Mouse (Mus musculus) CH12.LX (cell line): ENCODE measurements around the gene Mprip.
A peak's percentile ranks its signal among the peaks of the same experiment; 100 is the strongest.

Experiments
- CHD2 ChIP-seq: IDR thresholded peaks from 2 replicates; pipeline ENCODE4 v1.6.1; 2011; ENCODE audit warnings: low read length, improper control_type of control experiment
- CTCF ChIP-seq, 2 experiments: IDR thresholded peaks in 1 of 2; conservative IDR thresholded peaks in 1 of 2; 2 replicates each; pipeline ENCODE4 v1.5.1; 2011 to 2012; ENCODE audit warnings: low read depth in 2 of 2, low read length in 2 of 2, improper control_type of control experiment in 1 of 2, inconsistent platforms in 1 of 2, mild to moderate bottlenecking in 1 of 2, moderate library complexity in 1 of 2
- ELF1 ChIP-seq: IDR thresholded peaks from 2 replicates; pipeline ENCODE4 v1.6.1; 2014; ENCODE audit warnings: low read depth, mild to moderate bottlenecking, inconsistent platforms, low read length, improper control_type of control experiment
- JUND ChIP-seq: conservative IDR thresholded peaks from 2 replicates; pipeline ENCODE4 v1.6.1; 2011; ENCODE audit warnings: low read depth, low read length, improper control_type of control experiment
- MAX ChIP-seq: IDR thresholded peaks from 2 replicates; pipeline ENCODE4 v1.6.1; 2011; ENCODE audit warnings: low read length, improper control_type of control experiment
- POLR2A ChIP-seq: IDR thresholded peaks from 2 replicates; pipeline ENCODE4 v1.6.1; 2011; ENCODE audit warnings: low read depth, mild to moderate bottlenecking, improper control_type of control experiment, low read length
- POLR2AphosphoS2 ChIP-seq: IDR thresholded peaks from 2 replicates; pipeline ENCODE4 v1.6.1; 2011; ENCODE audit warnings: low read depth, low read length, improper control_type of control experiment
- SIN3A ChIP-seq: IDR thresholded peaks from 2 replicates; pipeline ENCODE4 v1.6.1; 2012; ENCODE audit warnings: low read length, improper control_type of control experiment, inconsistent platforms
- USF1 ChIP-seq: IDR thresholded peaks from 2 replicates; pipeline ENCODE4 v1.6.1; 2014; ENCODE audit warnings: low read depth, mild to moderate bottlenecking, inconsistent platforms, low read length, improper control_type of control experiment
- ZNF384 ChIP-seq: IDR thresholded peaks from 2 replicates; pipeline ENCODE4 v1.6.1; 2012; ENCODE audit warnings: low read depth, low read length, improper control_type of control experiment, inconsistent platforms

- TF ChIP-seq POLR2A (peak; percentile 93), ELF1 (peak; percentile 26; the same call in 1 of the 2 replicates), SIN3A (peak; percentile 98), ZNF384 (no peak), MAX (peak; percentile 63), CHD2 (no peak), CTCF (conservative IDR thresholded peaks at IDR 0.05 in 1 of 2, IDR thresholded peaks at IDR 0.05 in 1 of 2; ENCODE audit: low read depth in 2 of 2, low read length in 2 of 2) (no peak), USF1 (peak; percentile 38), JUND (peak; percentile 34; the same call in 1 of the 2 replicates), POLR2AphosphoS2 (peak; percentile 95)
These were observed 148.8 kb downstream of the Mprip start, which contains the start of gene Flcn for GRCm38 (mm10) chr11:59809670-59810474.
